8 mouse cellular contexts compared by ENCODE assay signal in genomic region chr1:191062781-191063485, GRCm38 (mm10). TPM values are rescaled to one million over a fixed set of nuclear protein-coding genes. Genes with fewer than 3 reads are reported as not detected.
DNase-seq lines count a peak whose midpoint lies in the region; ATAC-seq and TF ChIP-seq lines count a peak whose summit lies in the region.

Gene Tatdn3, minus strand, starts transcription at chr1:191062932.
Gene Nsl1, plus strand, starts transcription at chr1:191063012.

- TF ChIP-seq POLR2A in myocyte (IDR thresholded peaks at IDR 0.05; ENCODE audit: insufficient read length, low read depth): peak; percentile 88

- WGBS in heart, embryonic 13.5 days: under 1% methylated on average over 56 of the region's 56 CpGs
- 0% methylated on average over 55 of the region's 56 CpGs for WGBS in kidney, postnatal 0 days
- under 1% methylated on average over 56 of the region's 56 CpGs for WGBS in liver, embryonic 11.5 days

- H3K79me2 ChIP-seq in myocyte (ENCODE audit: control insufficient read depth, insufficient read depth): peaks cover 28% of the 10 kb centered on the region

- peak within 1 kb of the TSS; percentile 85 for H3K9ac ChIP-seq in heart, embryonic 13.5 days
- peak within 1 kb of the TSS; percentile 71 for H3K9ac ChIP-seq in kidney, postnatal 0 days (ENCODE audit: low read depth, low read length)
- H3K9ac ChIP-seq in liver, embryonic 11.5 days (ENCODE audit: low read depth, low read length): peak within 1 kb of the TSS; percentile 90

- peak within 1 kb of the TSS; percentile 83 for H3K4me3 ChIP-seq in brown adipose tissue, adult 24 weeks (ENCODE audit: insufficient read depth, low read depth, low read length)
- peak within 1 kb of the TSS; percentile 78 for H3K4me3 ChIP-seq in heart, embryonic 13.5 days
- peak within 1 kb of the TSS; percentile 82 for H3K4me3 ChIP-seq in kidney, postnatal 0 days (replicated peaks; ENCODE audit: low read depth, low read length)
- peak within 1 kb of the TSS; percentile 86 for H3K4me3 ChIP-seq in liver, embryonic 11.5 days (ENCODE audit: low read depth, low read length)
- peak within 1 kb of the TSS; percentile 75 for H3K4me3 ChIP-seq in myocyte

- no peaks in the 10 kb centered on the region for H3K27me3 ChIP-seq in heart, embryonic 13.5 days (replicated peaks)
- no peaks in the 10 kb centered on the region for H3K27me3 ChIP-seq in kidney, postnatal 0 days (ENCODE audit: insufficient read depth, low read length)
- no peaks in the 10 kb centered on the region for H3K27me3 ChIP-seq in liver, embryonic 11.5 days (replicated peaks; ENCODE audit: control insufficient read depth, insufficient read depth, low read length)
- H3K27me3 ChIP-seq in myocyte (ENCODE audit: control insufficient read depth, insufficient read depth, insufficient read length): no peaks in the 10 kb centered on the region

- DNase-seq in kidney, postnatal 0 days (ENCODE audit: low spot score): peak; percentile 88
- DNase-seq in liver, embryonic 11.5 days (ENCODE audit: low spot score): peak; percentile 92
- peak; percentile 92 to 99 for DNase-seq in spleen, postnatal 4 days (ENCODE audit: low spot score in 2 of 2)

- peak; percentile 57 for TF ChIP-seq CTCF in kidney, postnatal 0 days (IDR thresholded peaks at IDR 0.05; ENCODE audit: low read depth)

- H3K4me2 ChIP-seq in heart, embryonic 13.5 days: peak within 1 kb of the TSS; percentile 71
- H3K4me2 ChIP-seq in kidney, postnatal 0 days (ENCODE audit: low read length): peak within 1 kb of the TSS; percentile 90
- H3K4me2 ChIP-seq in liver, embryonic 11.5 days: peak within 1 kb of the TSS; percentile 73
- peak within 1 kb of the TSS; percentile 88 for H3K4me2 ChIP-seq in myocyte (ENCODE audit: low read depth)

- H3K9me3 ChIP-seq in heart, embryonic 13.5 days: no peaks in the 10 kb centered on the region
- H3K9me3 ChIP-seq in kidney, postnatal 0 days (replicated peaks; ENCODE audit: low read length): no peaks in the 10 kb centered on the region
- no peaks in the 10 kb centered on the region for H3K9me3 ChIP-seq in liver, embryonic 11.5 days (ENCODE audit: control insufficient read depth, low read length)

- ATAC-seq in CD4-positive, CD25-positive, alpha-beta regulatory T cell, adult 4 months: peak; percentile 94
- peak; percentile 93 for ATAC-seq in erythroid progenitor cell, adult 5-6 weeks (replicated peaks; ENCODE audit: low FRiP score, poor library complexity, severe bottlenecking)
- ATAC-seq in heart, embryonic 13.5 days (ENCODE audit: extremely low read depth, insufficient number of reproducible peaks, low FRiP score, low TSS enrichment): peak; percentile 82
- peak; percentile 91 for ATAC-seq in kidney, postnatal 0 days (replicated peaks; ENCODE audit: low FRiP score, low read depth)
- ATAC-seq in liver, embryonic 11.5 days (replicated peaks; ENCODE audit: low FRiP score): peak; percentile 88

- H3K36me3 ChIP-seq in heart, embryonic 13.5 days: peaks cover 34% of the 10 kb centered on the region
- H3K36me3 ChIP-seq in kidney, postnatal 0 days (ENCODE audit: insufficient read depth, low read length): 0 out of 2 replicates have a peak, but pooled peaks cover 9% of the 10 kb centered on the region
- peaks cover 7% of the 10 kb centered on the region for H3K36me3 ChIP-seq in liver, embryonic 11.5 days (ENCODE audit: control insufficient read depth, insufficient read depth, low read length)
- no peaks in the 10 kb centered on the region for H3K36me3 ChIP-seq in myocyte (ENCODE audit: control insufficient read depth, insufficient read depth)

- H3K4me1 ChIP-seq in brown adipose tissue, adult 24 weeks (ENCODE audit: control insufficient read depth, insufficient read depth, insufficient read length, low read length): no peaks in the 10 kb centered on the region
- H3K4me1 ChIP-seq in heart, embryonic 13.5 days: peaks cover 24% of the 10 kb centered on the region
- 0 out of 2 replicates have a peak, but pooled peaks cover 4% of the 10 kb centered on the region for H3K4me1 ChIP-seq in kidney, postnatal 0 days (replicated peaks; ENCODE audit: insufficient read depth, low read length)
- H3K4me1 ChIP-seq in liver, embryonic 11.5 days (replicated peaks; ENCODE audit: control insufficient read depth, insufficient read depth, low read length): peaks cover 12% of the 10 kb centered on the region

- peak within 1 kb of the TSS; percentile 73 for H3K27ac ChIP-seq in brown adipose tissue, adult 24 weeks (replicated peaks; ENCODE audit: low read depth, low read length)
- peak within 1 kb of the TSS; percentile 66 for H3K27ac ChIP-seq in heart, embryonic 13.5 days (replicated peaks)
- H3K27ac ChIP-seq in kidney, postnatal 0 days: 0 out of 2 replicates have a peak within 1 kb of the TSS, but pooled peaks have one; percentile 21
- H3K27ac ChIP-seq in liver, embryonic 11.5 days (ENCODE audit: low read depth, low read length): peak within 1 kb of the TSS; percentile 66; the same call in 1 of the 2 replicates

- peak within 1 kb of the TSS; percentile 21 for H3ac ChIP-seq in myocyte (ENCODE audit: control insufficient read depth, insufficient read length)

TF ChIP-seq in myocyte, 11 proteins besides CTCF, POLR2A, EP300 and RAD21:
- TF ChIP-seq MYOG (IDR thresholded peaks at IDR 0.05; ENCODE audit: control insufficient read depth in 1 of 3, insufficient read depth in 1 of 3, insufficient read length in 2 of 3, low read depth in 2 of 3): peak in 1 of 3 experiments; percentile 58
- peak; percentile 5 for TF ChIP-seq REST (IDR thresholded peaks at IDR 0.05; ENCODE audit: insufficient read depth, insufficient read length)
- TF ChIP-seq TCF3 (IDR thresholded peaks at IDR 0.05; ENCODE audit: insufficient read length, low read depth): no peak
- TF ChIP-seq USF1 (IDR thresholded peaks at IDR 0.05; ENCODE audit: low read depth): no peak
- peak in 2 of 3 experiments; percentile 16 to 27 for TF ChIP-seq MYOD1 (IDR thresholded peaks at IDR 0.05; ENCODE audit: control insufficient read depth in 1 of 3, insufficient read length in 2 of 3, low read depth in 2 of 3)
- TF ChIP-seq POLR2AphosphoS2 (IDR thresholded peaks at IDR 0.05; ENCODE audit: insufficient read length, low read depth): peak; percentile 91
- peak; percentile 98 for TF ChIP-seq E2F4 (IDR thresholded peaks at IDR 0.05; ENCODE audit: insufficient read depth)
- TF ChIP-seq SRF (IDR thresholded peaks at IDR 0.05; ENCODE audit: control insufficient read depth, insufficient read length, low read depth): peak; percentile 33

RNA-seq across cellular contexts. Expression of gene Tatdn3, which starts in this region (rescaled TPM):
- 10 to 100 TPM; 10.8 to 11.5 TPM for polyA plus RNA-seq in CD4-positive, CD25-positive, alpha-beta regulatory T cell, adult 4 months (2017; shearing (Covaris generic))
- polyA plus RNA-seq in brown adipose tissue, adult 24 weeks (2012; ENCODE audit: insufficient read depth, insufficient read length, missing spikeins): 18.4 and 34.6 TPM in 2 replicates
- total RNA-seq in erythroid progenitor cell, adult 5-6 weeks (2015; ENCODE audit: low replicate concordance): 6.3 and 24.1 TPM in 2 replicates
- 3.9 and 22.1 TPM in 2 replicates for total RNA-seq in erythroid progenitor cell, adult 5-6 weeks (2017; ENCODE audit: low replicate concordance)
- polyA plus RNA-seq in heart, embryonic 13.5 days (2015; fragmentation: Nextera tagmentation; extraction: Ambion mirVana): 15.8 and 17.5 TPM in 2 replicates
- 15.6 and 16.1 TPM in 2 replicates for polyA plus RNA-seq in kidney, postnatal 0 days (2015; fragmentation: Nextera tagmentation; extraction: Ambion mirVana)
- 14.4 and 17.2 TPM in 2 replicates for polyA plus RNA-seq in liver, embryonic 11.5 days (2014; fragmentation: Nextera tagmentation; extraction: Ambion mirVana)
- polyA plus RNA-seq in myocyte (2012; fragmentation: generic; extraction: Trizol): 10.7 TPM

RNA-seq across cellular contexts. Expression of gene Nsl1, which starts in this region (rescaled TPM):
- 1 to 10 TPM; 1.6 to 3.7 TPM for polyA plus RNA-seq in CD4-positive, CD25-positive, alpha-beta regulatory T cell, adult 4 months (2017; shearing (Covaris generic))
- polyA plus RNA-seq in brown adipose tissue, adult 24 weeks (2012; ENCODE audit: insufficient read depth, insufficient read length, missing spikeins): 0.28 and 0.79 TPM in 2 replicates
- 13.3 and 33.1 TPM in 2 replicates for total RNA-seq in erythroid progenitor cell, adult 5-6 weeks (2015; ENCODE audit: low replicate concordance)
- total RNA-seq in erythroid progenitor cell, adult 5-6 weeks (2017; ENCODE audit: low replicate concordance): 24.9 and 26.4 TPM in 2 replicates
- 12.4 and 14.0 TPM in 2 replicates for polyA plus RNA-seq in heart, embryonic 13.5 days (2015; fragmentation: Nextera tagmentation; extraction: Ambion mirVana)
- polyA plus RNA-seq in kidney, postnatal 0 days (2015; fragmentation: Nextera tagmentation; extraction: Ambion mirVana): 8.6 and 12.1 TPM in 2 replicates
- polyA plus RNA-seq in liver, embryonic 11.5 days (2014; fragmentation: Nextera tagmentation; extraction: Ambion mirVana): 27.7 and 30.7 TPM in 2 replicates
- polyA plus RNA-seq in myocyte (2012; fragmentation: generic; extraction: Trizol): 4.4 TPM

Comparison
In these comparisons a context has a peak if more than half of its experiments do, and no peak if none do; other contexts are left out.
1. Peak in every context shown above with its lines: DNase-seq, ATAC-seq, H3K4me3 ChIP-seq and H3K27ac ChIP-seq.
2. H3K27ac ChIP-seq: peak in every context shown above with its lines; median percentile 73 in brown adipose tissue, adult 24 weeks; 66 in heart, embryonic 13.5 days; 66 in liver, embryonic 11.5 days; 21 in kidney, postnatal 0 days.